Mouse (Mus musculus) heart, embryonic 13.5 days (tissue): ENCODE data around the gene Tnfsf4. TPM values are rescaled to one million over a fixed set of nuclear protein-coding genes. Genes with fewer than 3 reads are reported as not detected.

Experiments used
- ATAC-seq: fragments of 200-750 bp; cut with Nextera tagmentation; 2 replicates; pipeline ENCODE4 v1.8.0; 2017; ENCODE audit warnings: moderate TSS enrichment; ENCODE audit not compliant: insufficient number of reproducible peaks, low FRiP score, low TSS enrichment; ENCODE audit errors: extremely low read depth
- H3K27ac ChIP-seq: fragments of 300-500 bp; sonication (generic); replicated peaks from 2 replicates; pipeline ENCODE4 v1.5.1; 2015; ENCODE audit warnings: moderate library complexity, mild to moderate bottlenecking, inconsistent platforms
- H3K27me3 ChIP-seq: fragments of 300-500 bp; sonication (generic); replicated peaks from 2 replicates; pipeline ENCODE4 v1.6.1; 2015; ENCODE audit warnings: mild to moderate bottlenecking, inconsistent platforms
- H3K36me3 ChIP-seq: fragments of 300-500 bp; sonication (generic); 2 replicates; pipeline ENCODE4 v1.6.1; 2015; ENCODE audit warnings: mild to moderate bottlenecking, inconsistent platforms
- H3K4me1 ChIP-seq: fragments of 300-500 bp; sonication (generic); 2 replicates; pipeline ENCODE4 v1.6.1; 2015; ENCODE audit warnings: inconsistent platforms
- H3K4me2 ChIP-seq: fragments of 300-500 bp; sonication (generic); 2 replicates; pipeline ENCODE4 v1.6.1; 2015; ENCODE audit warnings: inconsistent platforms, mild to moderate bottlenecking, moderate library complexity
- H3K4me3 ChIP-seq: fragments of 300-500 bp; sonication (generic); 2 replicates; pipeline ENCODE4 v1.5.1; 2015; ENCODE audit warnings: moderate library complexity, mild to moderate bottlenecking, inconsistent platforms
- H3K9ac ChIP-seq: fragments of 300-500 bp; sonication (generic); 2 replicates; pipeline ENCODE4 v1.6.1; 2015; ENCODE audit warnings: inconsistent platforms, mild to moderate bottlenecking, moderate library complexity
- H3K9me3 ChIP-seq: fragments of 300-500 bp; sonication (generic); 2 replicates; pipeline ENCODE4 v1.6.1; 2016; ENCODE audit warnings: inconsistent platforms
- WGBS: fragments of 180-500 bp; shearing (Covaris S2); methylation state at CpG from one replicate; pipeline ENCODE4 v1.1.7; 2015; ENCODE audit warnings: mixed read lengths; 5-methylcytosine and 5-hydroxymethylcytosine counted together
- polyA plus RNA-seq: library from polyadenylated mRNA; unstranded; fragments of >200 nt; fragmentation: Nextera tagmentation; extraction: Ambion mirVana; gene quantifications from 2 replicates; pipeline ENCODE4 v1.2.1, GENCODE M21; 2015

Tnfsf4 gene
- polyA plus RNA-seq, 1 experiment from 2014 or later, result not detected

DNA sequence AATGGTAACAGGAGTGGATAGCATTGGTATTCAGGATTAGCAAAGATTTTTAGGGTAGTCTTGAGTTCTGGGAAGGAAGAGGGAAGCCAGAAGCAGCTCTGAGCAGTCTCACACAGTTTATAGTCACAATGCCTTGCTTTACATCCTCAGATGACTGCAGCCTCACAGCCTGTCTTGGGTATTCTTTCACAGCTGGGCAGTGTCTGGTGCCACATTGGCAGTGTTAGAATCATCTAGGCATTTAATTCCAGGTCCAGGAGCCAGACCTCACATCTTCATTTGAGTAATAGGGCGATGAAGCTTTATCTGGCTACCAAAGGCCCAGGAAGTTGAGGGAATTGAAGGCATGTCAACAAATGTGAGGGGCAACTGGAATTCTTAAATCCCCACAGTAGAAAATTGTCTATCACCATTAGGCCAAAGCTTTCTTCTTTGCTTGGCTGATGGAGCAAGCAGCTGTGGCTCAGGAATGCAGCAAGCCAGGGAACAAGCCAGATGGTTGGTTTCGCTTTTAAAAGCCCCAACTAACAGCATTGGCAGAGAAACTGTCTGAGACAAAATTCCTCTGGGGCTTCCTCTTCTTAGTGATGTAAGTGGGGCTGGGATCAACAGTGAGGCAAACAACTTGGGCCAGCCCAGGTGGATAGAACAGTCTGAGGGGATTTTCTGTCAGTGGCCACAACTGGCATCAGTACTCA is 68.3 kb downstream of the Tnfsf4 start:
- Histone ChIP-seq H3K9ac (no peak overlapping the region), H3K4me1 (peaks cover 4% of the 10 kb centered on the region; the same call in 1 of the 2 replicates), H3K36me3 (no peaks in the 10 kb centered on the region), H3K4me2 (no peak overlapping the region), H3K4me3 (no peak overlapping the region), H3K9me3 (no peaks in the 10 kb centered on the region), H3K27me3 (no peaks in the 10 kb centered on the region), H3K27ac (no peak overlapping the region)
- ATAC-seq, result no peak
- 42% methylated on average over 2 of the region's 2 CpGs for WGBS

Other genes with a start within 250 kb of the Tnfsf4 start
- 0.20 TPM in 1 of 2 replicates, not detected in the other for gene Tex50, start 236.1 kb upstream of the Tnfsf4 start, polyA plus RNA-seq
- 365 and 408 TPM in 2 replicates for gene Prdx6, start 144.2 kb upstream of the Tnfsf4 start, polyA plus RNA-seq
- 0.09 TPM in 1 of 2 replicates, not detected in the other for gene Tnfsf18, start 99.2 kb downstream of the Tnfsf4 start, polyA plus RNA-seq